Mouse (Mus musculus) G1E (cell line): ENCODE data around the gene Epas1.

Experiments used
- CTCF ChIP-seq: IDR thresholded peaks from 2 replicates; pipeline ENCODE4 v1.5.1; 2012; ENCODE audit warnings: low read depth, low read length, inconsistent platforms, mixed read lengths
- GATA1 ChIP-seq: IDR thresholded peaks from 2 replicates; pipeline ENCODE4 v1.6.1; 2012; ENCODE audit warnings: borderline replicate concordance, low read length, inconsistent platforms, mixed read lengths
- GATA2 ChIP-seq: IDR thresholded peaks from 2 replicates; pipeline ENCODE4 v1.6.1; 2012; ENCODE audit warnings: low read depth, low read length, inconsistent platforms, borderline replicate concordance
- POLR2AphosphoS5 ChIP-seq: IDR thresholded peaks from 2 replicates; pipeline ENCODE4 v1.6.1; 2012; ENCODE audit warnings: low read depth, low read length, inconsistent platforms; ENCODE audit not compliant: insufficient replicate concordance
- TAL1 ChIP-seq: conservative IDR thresholded peaks from 2 replicates; pipeline ENCODE4 v1.6.1; 2012; ENCODE audit warnings: low read depth, low read length, inconsistent platforms, mixed read lengths

- TF ChIP-seq CTCF (no peak), TAL1 (no peak), GATA1 (no peak), GATA2 (no peak), POLR2AphosphoS5 (no peak)
These were observed 23.0 kb downstream of the Epas1 start for GRCm38 (mm10) chr17:86776538-86776937.
